Mouse (Mus musculus) C2C12 (cell line): ENCODE measurements around the gene Naa10. TPM values are rescaled to one million over a fixed set of nuclear protein-coding genes. Genes with fewer than 3 reads are reported as not detected.

Experiments used
- H3K27me3 ChIP-seq: one replicate; pipeline ENCODE4 v1.6.1; 2011; ENCODE audit not compliant: control insufficient read depth, insufficient read depth, insufficient read length
- H3K36me3 ChIP-seq: one replicate; pipeline ENCODE4 v1.6.1; 2011; ENCODE audit not compliant: control insufficient read depth, insufficient read depth
- H3K4me3 ChIP-seq: one replicate; pipeline ENCODE4 v1.5.1; 2011; ENCODE audit warnings: mild to moderate bottlenecking, control low read depth; ENCODE audit not compliant: poor library complexity, insufficient read depth, severe bottlenecking
- H3K79me2 ChIP-seq: one replicate; pipeline ENCODE4 v1.6.1; 2011; ENCODE audit not compliant: control insufficient read depth, insufficient read depth
- H3K79me3 ChIP-seq: one replicate; pipeline ENCODE4 v1.6.1; 2011; ENCODE audit warnings: low read depth, control low read depth
- H3ac ChIP-seq: one replicate; pipeline ENCODE3; 2011; ENCODE audit warnings: low read depth; ENCODE audit not compliant: control insufficient read depth, insufficient read length
- CEBPB ChIP-seq: IDR thresholded peaks from one replicate; pipeline ENCODE4 v1.6.1; 2011; ENCODE audit warnings: low read depth, mild to moderate bottlenecking, control low read depth, moderate library complexity
- CTCF ChIP-seq: IDR thresholded peaks from one replicate; pipeline ENCODE4 v1.5.1; 2011; ENCODE audit not compliant: control insufficient read depth, insufficient read depth, insufficient read length
- FOSL1 ChIP-seq: IDR thresholded peaks from one replicate; pipeline ENCODE4 v1.8.0; 2011; ENCODE audit warnings: mild to moderate bottlenecking, low read length; ENCODE audit not compliant: poor library complexity, insufficient read depth, severe bottlenecking
- MAX ChIP-seq: IDR thresholded peaks from one replicate; pipeline ENCODE4 v1.6.1; 2011; ENCODE audit warnings: mild to moderate bottlenecking, control low read depth
- MYOD1 ChIP-seq: IDR thresholded peaks from one replicate; pipeline ENCODE4 v1.6.1; 2011; ENCODE audit warnings: low read depth; ENCODE audit not compliant: control insufficient read depth, insufficient read length
- MYOG ChIP-seq: IDR thresholded peaks from one replicate; pipeline ENCODE4 v1.6.1; 2011; ENCODE audit not compliant: control insufficient read depth, insufficient read length; ENCODE audit errors: extremely low read depth
- USF1 ChIP-seq: IDR thresholded peaks from one replicate; pipeline ENCODE4 v1.6.1; 2011; ENCODE audit warnings: low read depth, mild to moderate bottlenecking, control low read depth, moderate library complexity
- polyA plus RNA-seq: library from polyadenylated mRNA; unstranded; fragments of >200 nt; fragmentation: generic; extraction: Trizol; gene quantifications from one replicate; pipeline ENCODE4 v1.2.1, GENCODE M21; 2012; ENCODE audit warnings: missing spikeins

The Naa10 gene
- polyA plus RNA-seq, 1 experiment, result 165 TPM

DNA sequence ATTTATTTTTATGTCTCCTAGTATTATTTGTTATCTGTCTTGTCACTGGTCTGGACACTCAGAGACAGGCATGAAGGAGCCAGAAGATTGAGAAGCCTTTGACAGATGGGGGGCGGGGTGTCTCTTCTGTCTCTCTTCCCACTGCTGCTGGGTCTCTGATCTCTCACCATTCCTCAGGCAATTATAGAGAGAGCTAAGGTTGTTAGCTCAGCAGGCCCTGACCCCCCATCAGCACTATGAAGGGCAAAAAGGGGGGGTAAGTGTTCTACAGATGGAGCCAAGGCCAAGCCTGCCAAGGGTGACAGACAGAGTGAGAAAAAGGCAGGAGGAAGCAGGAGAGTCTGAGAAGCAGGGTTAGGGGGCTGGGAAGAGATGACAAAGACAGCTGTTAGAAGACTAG, 49.8 kb downstream of the Naa10 start:
- Histone ChIP-seq H3K36me3 (no peaks in the 10 kb centered on the region), H3ac (no peak overlapping the region), H3K79me2 (no peaks in the 10 kb centered on the region), H3K79me3 (no peaks in the 10 kb centered on the region), H3K4me3 (no peak overlapping the region), H3K27me3 (no peaks in the 10 kb centered on the region)
- TF ChIP-seq MYOG (no peak), FOSL1 (no peak), CEBPB (no peak), MYOD1 (no peak), CTCF (no peak), USF1 (no peak), MAX (no peak)

DNA sequence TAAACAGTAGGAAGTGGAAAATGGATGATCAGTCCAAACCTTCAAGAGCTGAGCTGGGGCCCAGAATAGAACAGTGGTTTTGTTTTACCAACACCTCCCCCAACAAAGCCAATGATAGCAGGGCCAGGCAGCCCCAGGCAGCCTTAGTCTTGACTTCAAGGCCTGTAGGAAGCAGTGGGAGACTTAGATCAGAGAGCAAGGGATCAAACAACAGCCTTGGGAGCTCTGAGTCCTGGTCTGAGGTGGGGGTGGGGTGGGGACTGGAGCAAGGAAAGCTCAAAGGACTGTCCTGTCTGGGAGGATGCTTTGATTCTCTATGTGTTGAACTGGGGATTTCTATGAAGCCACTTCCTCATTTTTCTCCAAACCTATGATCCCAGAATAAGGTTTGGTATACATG, 50.3 kb downstream of the Naa10 start:
- Histone ChIP-seq H3ac (no peak overlapping the region), H3K4me3 (no peak overlapping the region), H3K79me2 (no peaks in the 10 kb centered on the region), H3K36me3 (no peaks in the 10 kb centered on the region), H3K27me3 (no peaks in the 10 kb centered on the region), H3K79me3 (no peaks in the 10 kb centered on the region)
- no peak for TF ChIP-seq CTCF
- TF ChIP-seq FOSL1, result no peak
- TF ChIP-seq USF1, result no peak
- TF ChIP-seq CEBPB, result no peak
- TF ChIP-seq MYOD1, result no peak
- no peak for TF ChIP-seq MYOG
- no peak for TF ChIP-seq MAX

DNA sequence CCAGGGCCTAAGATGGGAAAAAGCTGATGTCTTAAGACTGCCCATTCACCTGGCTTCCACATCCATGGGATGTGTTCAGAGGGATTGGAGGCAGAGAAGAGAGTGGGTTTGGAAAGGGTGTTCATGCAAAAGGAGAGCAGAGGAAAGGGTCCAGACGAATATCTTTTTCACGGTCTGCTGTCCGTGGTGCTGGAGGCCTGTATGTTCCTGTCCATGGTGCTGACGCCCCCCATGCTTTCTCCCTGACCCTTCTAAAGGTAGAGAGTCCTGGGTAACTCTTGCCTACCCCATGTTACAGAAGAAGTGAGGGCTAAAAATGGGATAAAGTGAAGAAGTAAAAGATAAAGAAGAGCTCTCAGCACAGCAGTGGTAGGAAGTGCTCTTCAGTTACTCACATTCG, 52.4 kb downstream of the Naa10 start:
- TF ChIP-seq USF1 (no peak), MAX (peak; percentile 63), MYOG (no peak)

DNA sequence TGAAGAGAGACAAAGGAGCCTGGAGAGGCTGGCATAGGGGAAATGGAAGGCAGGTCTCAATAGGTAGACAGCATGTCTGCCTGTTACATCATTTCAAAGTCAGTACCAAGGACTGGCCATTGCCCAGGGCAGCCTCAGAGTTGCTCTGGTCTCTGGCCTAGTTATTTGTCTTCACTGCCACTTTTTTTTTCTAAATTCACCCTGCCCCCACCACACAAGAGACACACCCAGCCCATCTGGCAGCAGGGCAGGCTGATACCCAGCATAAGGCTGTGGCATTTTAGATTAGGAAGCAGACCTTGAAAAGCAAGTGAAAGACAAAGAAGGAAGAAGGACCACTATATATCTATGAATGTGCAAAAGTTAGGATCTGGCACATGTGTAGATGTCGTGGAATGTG, 53.9 kb downstream of the Naa10 start:
- no peaks in the 10 kb centered on the region for H3K36me3 ChIP-seq
- no peaks in the 10 kb centered on the region for H3K79me2 ChIP-seq
- TF ChIP-seq CTCF, result no peak
- no peak for TF ChIP-seq MYOG
- TF ChIP-seq MYOD1, result no peak
- TF ChIP-seq MAX, result no peak
- TF ChIP-seq CEBPB, result no peak
- TF ChIP-seq USF1, result no peak
- no peak for TF ChIP-seq FOSL1
- no peak overlapping the region for H3K4me3 ChIP-seq
- H3K27me3 ChIP-seq, result no peaks in the 10 kb centered on the region
- no peak overlapping the region for H3ac ChIP-seq
- no peaks in the 10 kb centered on the region for H3K79me3 ChIP-seq

More for the DNA sequence above, 52.4 kb downstream of the Naa10 start:
- no peaks in the 10 kb centered on the region for H3K27me3 ChIP-seq
- no peak overlapping the region for H3K4me3 ChIP-seq
- no peaks in the 10 kb centered on the region for H3K79me3 ChIP-seq
- H3ac ChIP-seq, result no peak overlapping the region
- no peaks in the 10 kb centered on the region for H3K36me3 ChIP-seq
- H3K79me2 ChIP-seq, result no peaks in the 10 kb centered on the region

DNA sequence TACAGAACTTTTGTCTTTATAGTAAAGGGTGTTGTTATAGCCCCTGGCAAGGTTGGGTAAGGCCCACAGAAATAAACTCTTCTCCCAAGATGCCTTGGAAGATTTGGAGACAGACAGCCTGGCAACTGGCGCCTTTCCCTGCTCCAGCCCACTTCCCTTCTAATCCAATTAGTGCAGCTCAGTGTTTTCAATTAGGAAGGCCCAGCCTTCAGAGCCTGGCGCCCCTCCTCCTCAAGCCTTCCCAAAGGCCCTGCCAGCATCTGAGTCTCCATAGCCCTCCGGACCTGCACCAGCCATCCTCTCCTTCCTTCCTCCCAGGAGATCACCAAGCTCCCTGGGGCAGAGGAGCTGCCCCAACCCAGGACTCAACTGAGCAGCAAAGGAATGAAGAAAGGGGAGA, 54.5 kb downstream of the Naa10 start:
- Histone ChIP-seq H3K79me3 (no peaks in the 10 kb centered on the region), H3K36me3 (no peaks in the 10 kb centered on the region), H3K27me3 (no peaks in the 10 kb centered on the region), H3ac (no peak overlapping the region), H3K4me3 (no peak overlapping the region), H3K79me2 (no peaks in the 10 kb centered on the region)
- TF ChIP-seq MYOD1 (no peak), CTCF (no peak), MYOG (no peak), CEBPB (no peak), MAX (no peak), FOSL1 (no peak), USF1 (no peak)

Other genes starting within 250 kb of the Naa10 start
- 62.8 TPM for gene Slc6a8, start 248.8 kb downstream of the Naa10 start, polyA plus RNA-seq
- 185 TPM for gene Bcap31, start 205.8 kb downstream of the Naa10 start, polyA plus RNA-seq
- 7.6 TPM for gene Abcd1, start 205.3 kb downstream of the Naa10 start, polyA plus RNA-seq
- 0.02 TPM for gene Plxnb3, start 164.9 kb downstream of the Naa10 start, polyA plus RNA-seq
- 0.09 TPM for gene Srpk3, start 147.5 kb downstream of the Naa10 start, polyA plus RNA-seq
- gene Idh3g, start 135.0 kb downstream of the Naa10 start, polyA plus RNA-seq, result 141 TPM
- gene Ssr4, start 134.9 kb downstream of the Naa10 start, polyA plus RNA-seq, result 260 TPM
- 0.18 TPM for gene Pdzd4, start 97.0 kb downstream of the Naa10 start, polyA plus RNA-seq
- gene Avpr2, start 29.8 kb downstream of the Naa10 start, polyA plus RNA-seq, result 0.02 TPM
- 0.55 TPM for gene L1cam, start 25.8 kb downstream of the Naa10 start, polyA plus RNA-seq
- gene Arhgap4, start 74 bp downstream of the Naa10 start, polyA plus RNA-seq, result 0.23 TPM
- 73.2 TPM for gene Renbp, start 8.9 kb upstream of the Naa10 start, polyA plus RNA-seq
- 58.7 TPM for gene Hcfc1, start 44.4 kb upstream of the Naa10 start, polyA plus RNA-seq
- 33.9 TPM for gene Irak1, start 102.0 kb upstream of the Naa10 start, polyA plus RNA-seq
- gene Opn1mw, start 205.5 kb upstream of the Naa10 start, polyA plus RNA-seq, result 0.07 TPM
- 7.0 TPM for gene Mecp2, start 213.4 kb upstream of the Naa10 start, polyA plus RNA-seq
- gene Tex28, start 245.9 kb upstream of the Naa10 start, polyA plus RNA-seq, result not detected